Mouse (Mus musculus): ENCODE measurements around the gene Vmn2r100. TPM values are rescaled to one million over a fixed set of nuclear protein-coding genes. Genes with fewer than 3 reads are reported as not detected.

Gene Vmn2r100
- polyA plus RNA-seq (2014; fragmentation: Illumina TruSeq; extraction: RNeasy Lipid Tissue Mini Kit (QIAGEN cat#74804); ENCODE audit: low read depth, low replicate concordance): not detected

GRCm38 (mm10) chr17:19504432-19504831, at the start of gene Vmn2r100:
Gene Vmn2r100, plus strand, starts transcription at chr17:19504732.

GRCm38 (mm10) chr17:19576927-19577326, 72.4 kb downstream of the Vmn2r100 start, which contains the start of gene Vmn2r101:
Gene Vmn2r101, plus strand, starts transcription at chr17:19577227.

Other genes with a start within 250 kb of the Vmn2r100 start
- gene Vmn2r99, start 142.8 kb upstream of the Vmn2r100 start, polyA plus RNA-seq (2014; fragmentation: Illumina TruSeq; extraction: RNeasy Lipid Tissue Mini Kit (QIAGEN cat#74804); ENCODE audit: low read depth, low replicate concordance): not detected
- not detected for gene Vmn2r101, start 72.5 kb downstream of the Vmn2r100 start, polyA plus RNA-seq (2014; fragmentation: Illumina TruSeq; extraction: RNeasy Lipid Tissue Mini Kit (QIAGEN cat#74804); ENCODE audit: low read depth, low replicate concordance)
- not detected for gene Vmn2r102, start 155.6 kb downstream of the Vmn2r100 start, polyA plus RNA-seq (2014; fragmentation: Illumina TruSeq; extraction: RNeasy Lipid Tissue Mini Kit (QIAGEN cat#74804); ENCODE audit: low read depth, low replicate concordance)

All from sigmoid colon, adult 10 weeks (tissue).